Comparison of ENCODE assay signal across 8 mouse cellular contexts in genomic region chr11:40733339-40734174, GRCm38 (mm10). TPM values are rescaled to one million over a fixed set of nuclear protein-coding genes. Genes with fewer than 3 reads are reported as not detected.
A peak's percentile ranks its signal among the peaks of the same experiment; 100 is the strongest.
DNase-seq lines count a peak whose midpoint lies in the region; ATAC-seq lines count a peak whose summit lies in the region.

Gene Hmmr (minus strand): TSS chr11:40733422.
Gene Nudcd2 (plus strand): TSS chr11:40733667.

- peaks cover 23% of the 10 kb centered on the region for H3K4me1 ChIP-seq in hindbrain, embryonic 12.5 days

- H3K27me3 ChIP-seq in hindbrain, embryonic 12.5 days: no peaks in the 10 kb centered on the region

- peak within 1 kb of the TSS; percentile 83 for H3K9ac ChIP-seq in hindbrain, embryonic 12.5 days

- no peaks in the 10 kb centered on the region for H3K9me3 ChIP-seq in hindbrain, embryonic 12.5 days (replicated peaks)

- H3K4me2 ChIP-seq in hindbrain, embryonic 12.5 days (replicated peaks): peak within 1 kb of the TSS; percentile 81

- H3K4me3 ChIP-seq in hindbrain, embryonic 12.5 days: peak within 1 kb of the TSS; percentile 69

- peak; percentile 98 for DNase-seq in NIH3T3 (ENCODE audit: low read depth)
- peak; percentile 94 to 95 for DNase-seq in cerebellum, postnatal 10 days
- peak; percentile 93 for DNase-seq in frontal cortex, postnatal 10 days (ENCODE audit: low spot score in 2 of 2)
- peak; percentile 94 to 99 for DNase-seq in layer of hippocampus, postnatal 14 days (ENCODE audit: low spot score in 2 of 2)
- peak; percentile 92 for DNase-seq in lung, postnatal 14 days
- DNase-seq in retina, adult 2 months (ENCODE audit: low read depth, low spot score): peak; percentile 96
- DNase-seq in thymus, postnatal 36 days: peak; percentile 88 to 93

- H3K27ac ChIP-seq in hindbrain, embryonic 12.5 days: peak within 1 kb of the TSS; percentile 74

- ATAC-seq in hindbrain, embryonic 12.5 days (ENCODE audit: low FRiP score): peak; percentile 100

- H3K36me3 ChIP-seq in hindbrain, embryonic 12.5 days: peaks cover 21% of the 10 kb centered on the region

- under 1% methylated on average over 52 of the region's 52 CpGs for WGBS in hindbrain, embryonic 12.5 days

RNA-seq across cellular contexts. Expression of gene Hmmr, which starts in this region (rescaled TPM):
- polyA plus RNA-seq in hindbrain, embryonic 12.5 days (2016; fragmentation: Nextera tagmentation; extraction: Ambion mirVana): 34.3 and 36.9 TPM in 2 replicates
- total RNA-seq in layer of hippocampus, postnatal 14 days (2021): 1 to 10 TPM in 1 of 2 experiments, under 1 TPM in 1; 0.88 to 1.7 TPM

RNA-seq across cellular contexts. Expression of gene Nudcd2, which starts in this region (rescaled TPM):
- polyA plus RNA-seq in hindbrain, embryonic 12.5 days (2016; fragmentation: Nextera tagmentation; extraction: Ambion mirVana): 126 and 128 TPM in 2 replicates
- total RNA-seq in layer of hippocampus, postnatal 14 days (2021): 10 to 100 TPM; 18.6 to 26.1 TPM

Comparison
In these comparisons a context has a peak if more than half of its experiments do, and no peak if none do; other contexts are left out.
1. Peak in every context shown above with its lines: DNase-seq, ATAC-seq, H3K4me3 ChIP-seq and H3K27ac ChIP-seq.